Mouse (Mus musculus) layer of hippocampus, adult 9-11 months (tissue): Measurements from ENCODE around the gene Csrp2.

Experiments used
- DNase-seq: peaks from one replicate; pipeline ENCODE4 v3.0.0; 2022

The Csrp2 gene

DNA sequence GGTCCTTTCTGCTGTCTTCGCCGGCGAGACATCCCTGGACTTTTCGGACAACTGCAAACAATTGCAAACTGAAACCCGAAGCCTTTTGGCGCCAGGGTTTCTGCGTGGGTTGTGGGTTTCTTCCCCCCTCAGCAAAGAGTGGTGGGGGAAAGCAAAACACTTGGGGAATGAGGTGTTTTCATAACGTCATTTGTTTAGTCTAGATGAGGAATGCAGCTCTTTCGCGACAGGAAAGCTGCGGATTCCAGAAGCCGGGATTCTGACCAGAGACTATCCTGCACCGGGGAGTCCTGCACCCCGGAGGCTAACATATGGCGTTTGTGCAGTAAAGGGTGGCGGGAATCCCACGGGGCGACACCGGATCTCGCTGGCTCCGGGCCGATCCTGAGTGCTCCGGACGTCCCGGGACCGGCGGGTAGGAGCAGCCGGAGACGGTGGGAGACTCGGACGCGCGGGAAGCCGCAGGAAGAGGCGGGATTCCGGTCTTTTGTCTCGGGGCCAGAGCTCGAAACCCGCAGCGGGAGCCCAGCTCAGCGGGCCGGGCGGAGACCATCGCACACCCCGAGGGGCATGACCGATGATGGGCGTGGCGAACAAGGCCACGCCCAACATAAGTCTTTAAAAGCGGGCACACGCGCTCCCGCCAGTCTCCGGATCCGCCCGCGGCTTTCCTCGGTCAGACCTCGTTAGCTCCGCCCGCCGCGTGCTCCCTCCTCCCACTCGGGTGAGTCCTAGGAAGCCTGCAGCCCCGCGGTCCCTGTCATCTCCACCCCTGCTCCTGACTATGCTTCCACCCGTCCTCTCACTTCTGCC lies at the start of gene Csrp2:
TSS of gene Csrp2 (plus strand) at position 259 of the 813 bp plus-strand sequence.
- peak; percentile 60 for DNase-seq

DNA sequence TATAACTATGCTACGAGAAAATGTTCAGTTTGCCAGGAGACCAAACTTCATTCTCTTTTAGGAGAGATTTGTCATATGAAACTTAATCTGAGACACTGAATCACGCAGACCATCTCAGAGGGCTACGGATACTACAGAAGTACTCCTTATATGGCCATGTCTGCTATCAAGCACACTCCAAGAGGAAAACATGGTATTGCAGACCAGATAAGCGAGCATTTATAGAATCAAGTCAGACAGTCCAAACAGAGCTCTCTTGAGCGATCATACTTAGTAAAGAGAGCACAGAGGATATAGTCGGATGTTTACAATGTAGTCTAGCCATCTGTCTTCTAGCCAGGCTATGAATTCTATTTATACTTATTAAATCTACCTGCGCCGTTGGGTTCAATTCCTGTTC lies 44.7 kb upstream of the Csrp2 start:
- DNase-seq = no peak

DNA sequence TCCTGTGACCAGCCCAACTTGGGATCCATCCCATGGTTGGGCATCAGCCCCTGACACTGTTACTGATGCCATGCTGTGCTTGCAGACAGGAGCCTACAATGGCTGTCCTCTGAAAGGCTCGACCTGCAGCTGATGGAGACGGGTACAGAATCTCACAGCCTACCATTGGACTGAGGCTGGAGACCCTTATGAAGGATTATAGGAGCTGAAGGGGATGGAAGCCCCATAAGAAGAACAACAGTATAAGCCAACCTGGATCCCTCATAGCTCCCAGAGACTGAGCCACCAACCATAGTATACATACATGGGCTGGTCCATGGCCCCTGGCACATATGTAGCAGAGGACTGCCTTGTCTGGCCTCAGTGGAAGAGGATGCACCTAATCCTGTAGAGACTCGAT lies 42.6 kb upstream of the Csrp2 start:
- no peak for DNase-seq

DNA sequence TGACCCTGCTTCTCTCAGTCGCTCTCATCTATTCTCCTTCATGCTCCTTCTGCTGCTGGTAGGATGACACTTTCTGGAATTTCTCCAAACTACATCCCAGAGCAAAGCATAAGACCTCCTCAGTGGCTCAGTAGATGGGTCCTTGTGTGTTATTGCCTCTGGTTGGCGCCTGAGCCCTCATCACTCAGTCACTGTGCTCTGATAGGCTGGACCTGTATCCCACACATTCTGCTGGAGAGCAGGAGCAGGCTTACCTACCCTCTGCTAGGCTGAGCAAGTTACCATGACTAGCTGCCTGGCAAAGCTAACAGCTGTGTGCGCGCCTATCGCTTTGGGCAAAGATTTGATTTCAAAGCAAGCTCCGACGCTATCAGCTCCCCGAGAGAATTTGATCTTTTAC lies 41.7 kb upstream of the Csrp2 start:
- DNase-seq = no peak

DNA sequence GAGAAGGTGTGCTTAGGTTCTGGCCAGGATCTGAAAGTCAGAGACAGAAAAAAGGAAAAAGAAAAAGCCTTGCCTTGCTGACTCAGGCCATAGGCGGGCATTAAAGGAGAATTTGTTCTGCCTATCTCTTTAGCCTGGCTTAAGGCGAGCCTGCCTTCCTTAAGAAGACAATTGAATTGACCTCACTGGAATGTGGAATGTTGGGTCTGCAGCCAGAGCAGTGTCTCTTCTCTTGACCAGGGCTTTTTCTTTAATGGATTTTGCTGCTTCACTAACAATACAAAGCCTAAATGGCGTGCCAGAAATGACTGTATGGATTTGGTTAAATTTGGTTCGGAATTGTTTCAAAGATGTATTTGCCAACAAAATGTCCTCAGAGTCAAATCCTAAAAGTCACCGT lies 40.9 kb upstream of the Csrp2 start:
- no peak for DNase-seq

DNA sequence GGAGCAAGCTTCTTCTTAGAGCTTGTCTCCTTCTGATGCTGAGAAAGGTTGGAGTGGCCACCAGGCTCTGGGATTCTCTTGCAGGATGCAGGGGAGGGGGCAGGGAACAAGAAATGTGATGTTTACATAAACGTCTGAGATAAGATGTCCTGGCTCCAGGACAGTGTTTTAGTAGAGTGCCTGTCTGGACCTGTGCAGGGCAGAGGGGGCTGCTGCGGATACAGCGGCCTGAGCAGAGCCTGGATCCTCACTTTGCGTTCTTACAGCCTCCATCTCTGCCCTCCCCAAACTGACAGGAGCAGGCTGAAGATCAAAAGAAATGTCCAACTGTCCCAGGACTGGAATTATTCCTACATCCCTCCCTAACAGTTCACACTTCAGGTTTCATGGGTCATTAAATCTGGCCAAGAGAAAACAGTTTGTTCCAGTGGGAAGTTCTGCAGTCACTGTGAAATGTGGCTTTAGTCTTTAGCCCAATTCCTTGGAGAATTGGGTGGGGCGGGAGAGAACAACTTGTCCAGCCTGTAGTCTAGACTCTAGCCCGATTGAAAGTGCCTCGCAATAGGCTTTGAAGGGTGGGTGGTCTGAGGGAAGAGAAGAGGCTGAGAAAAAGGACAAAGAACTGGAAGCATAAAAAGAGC lies 40.0 kb upstream of the Csrp2 start:
- DNase-seq = no peak

DNA sequence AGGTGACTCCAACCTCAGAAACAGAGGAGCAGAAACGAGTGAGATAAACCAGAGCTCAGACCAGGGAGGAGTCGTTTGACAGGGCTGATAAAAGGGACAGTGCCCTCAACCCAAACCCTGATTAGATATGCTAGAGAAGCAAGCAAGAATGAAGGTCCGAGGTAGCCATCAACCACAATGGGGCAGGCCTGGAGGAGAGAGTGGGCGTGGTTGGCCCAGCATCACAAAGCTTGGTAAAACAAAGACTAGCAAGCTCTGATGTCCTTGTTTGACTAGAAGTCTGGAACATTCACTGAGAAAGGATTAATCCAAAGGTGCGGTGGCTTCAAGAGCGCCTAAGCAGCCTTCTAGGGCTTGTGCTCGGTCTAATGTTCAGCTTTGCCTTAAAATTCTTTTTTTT lies 38.2 kb upstream of the Csrp2 start:
- no peak for DNase-seq

DNA sequence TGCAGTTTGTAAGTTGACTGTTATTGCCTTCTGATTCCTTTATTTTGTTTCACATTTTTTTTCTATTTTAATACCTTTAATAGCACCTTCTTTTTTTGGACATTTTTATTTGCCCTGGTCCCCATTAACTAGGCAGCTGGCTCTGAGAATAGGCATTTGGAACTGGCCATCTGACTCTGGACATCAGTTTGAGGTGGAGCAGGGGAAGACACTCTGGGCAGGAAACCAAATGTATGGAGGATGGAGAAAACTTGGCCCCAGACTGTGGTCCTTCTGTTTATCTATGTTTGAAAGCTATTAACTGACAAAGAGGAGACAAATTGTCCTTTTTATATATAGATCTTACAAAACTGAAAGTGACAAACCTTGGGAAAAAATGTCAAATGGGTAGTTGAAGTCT lies 36.9 kb upstream of the Csrp2 start:
- DNase-seq = no peak

DNA sequence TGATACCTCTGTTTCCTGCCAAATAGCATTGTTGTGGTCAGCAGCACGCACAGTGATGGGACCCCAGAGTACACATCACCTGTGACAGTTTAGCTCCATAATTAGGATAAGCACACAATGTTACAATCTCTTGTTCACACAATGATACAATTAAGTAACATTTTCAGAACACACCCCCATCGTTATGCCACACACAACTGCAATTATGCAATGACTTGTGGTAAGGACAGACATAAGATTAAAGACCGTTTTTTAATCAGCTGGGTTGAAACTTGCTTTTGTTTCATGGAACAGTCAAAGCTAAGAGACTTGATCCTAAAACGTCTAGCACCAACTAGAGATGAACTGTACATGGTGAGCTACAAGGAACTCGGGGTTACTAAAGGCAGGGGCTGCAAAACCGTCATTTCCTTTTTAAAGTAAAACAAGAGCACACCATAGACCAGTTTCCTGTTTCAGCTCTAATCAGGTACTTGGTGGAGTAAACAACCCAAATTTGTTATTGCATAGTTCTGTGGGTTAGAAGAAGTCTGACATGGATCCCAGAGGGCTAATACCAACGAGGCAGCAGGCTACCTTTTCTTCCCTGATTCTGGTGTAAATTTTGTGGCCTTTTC lies 28.8 kb upstream of the Csrp2 start:
- no peak for DNase-seq

DNA sequence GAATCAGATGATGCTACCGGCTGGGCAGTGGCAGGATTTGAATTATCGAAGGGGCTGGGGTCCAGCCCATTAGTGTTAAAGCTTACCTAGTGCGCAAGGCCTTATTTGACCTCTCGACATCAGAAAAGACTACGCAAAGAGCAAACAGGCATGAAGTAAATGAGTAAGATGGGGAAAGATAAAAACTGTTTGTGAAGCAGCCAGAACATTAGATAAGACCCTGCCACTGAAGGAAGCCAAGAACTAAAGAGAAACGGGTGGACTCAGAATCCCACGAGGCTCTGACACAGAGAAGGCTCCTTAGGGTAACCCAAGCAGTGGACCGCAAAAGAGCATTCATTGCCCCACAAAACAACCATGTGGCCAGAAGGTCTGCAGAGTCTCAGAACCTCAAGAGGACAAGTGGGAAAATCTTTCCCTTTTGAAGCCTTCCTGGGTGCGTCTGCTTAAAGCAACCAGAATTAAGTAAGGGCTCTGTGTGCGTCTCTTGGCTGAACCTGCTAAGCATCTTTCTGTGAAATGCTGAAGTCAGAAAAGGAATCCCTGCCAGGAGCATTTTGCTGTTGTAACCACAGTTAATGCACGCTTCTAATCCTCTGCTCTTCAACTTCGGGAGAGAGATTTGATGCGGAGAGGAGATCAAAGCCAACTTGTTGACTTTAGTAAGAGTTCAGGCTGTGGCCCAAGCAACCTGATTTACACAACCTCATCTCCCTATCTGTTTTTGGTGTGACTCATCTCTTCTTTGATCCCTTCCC lies 19.7 kb upstream of the Csrp2 start:
- no peak for DNase-seq

DNA sequence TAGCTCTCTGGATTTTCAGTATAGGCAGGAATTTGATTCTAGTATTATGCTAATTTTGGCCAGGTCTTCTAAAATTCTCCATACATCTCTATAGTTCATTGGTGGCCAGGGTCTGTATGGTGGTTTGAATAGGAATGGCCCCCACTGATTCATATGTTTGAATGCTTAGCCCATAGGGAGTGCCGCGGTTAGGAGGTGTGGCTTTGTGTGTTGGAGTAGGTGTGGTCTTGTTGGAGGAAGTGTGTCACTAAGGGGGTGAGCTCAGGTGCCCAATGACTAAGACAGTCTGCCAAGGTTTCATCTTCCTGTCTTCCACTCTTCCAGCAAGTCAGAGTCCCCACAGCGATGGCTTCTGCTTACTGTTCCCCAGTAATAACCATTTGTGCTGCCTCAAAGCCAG lies 15.7 kb upstream of the Csrp2 start:
- no peak for DNase-seq

DNA sequence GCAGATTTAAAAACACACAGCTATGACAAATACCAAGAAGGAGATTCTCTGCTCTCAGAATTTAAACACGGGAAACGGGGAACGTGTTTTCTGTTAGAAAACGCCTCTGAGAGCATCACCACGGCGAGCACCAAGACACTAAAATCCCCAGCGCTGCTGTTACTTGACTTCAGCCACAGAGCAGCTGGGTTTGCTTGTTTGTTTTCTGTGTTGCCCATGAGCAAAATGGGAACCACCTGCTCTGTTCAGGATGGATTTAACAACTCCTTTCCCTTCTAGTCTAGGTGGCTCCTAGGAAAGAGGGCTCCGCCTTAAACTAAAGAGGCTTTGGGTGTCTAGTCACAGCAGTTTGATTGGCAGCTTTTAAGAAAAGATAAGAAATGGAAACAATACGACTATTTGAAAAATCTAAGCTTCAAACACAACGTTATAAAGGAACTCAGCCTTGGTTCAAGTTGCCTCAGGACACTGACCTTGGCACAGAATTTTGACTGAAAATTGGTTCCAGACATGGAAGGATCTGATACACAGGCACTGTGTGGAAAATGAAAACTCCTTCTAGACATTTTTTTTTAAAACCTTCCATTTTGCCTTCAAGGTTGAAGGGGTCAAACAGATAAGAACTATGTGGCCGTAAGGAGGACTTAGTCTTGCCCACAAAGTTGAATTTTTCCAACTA lies 2.8 kb upstream of the Csrp2 start:
- DNase-seq = no peak

DNA sequence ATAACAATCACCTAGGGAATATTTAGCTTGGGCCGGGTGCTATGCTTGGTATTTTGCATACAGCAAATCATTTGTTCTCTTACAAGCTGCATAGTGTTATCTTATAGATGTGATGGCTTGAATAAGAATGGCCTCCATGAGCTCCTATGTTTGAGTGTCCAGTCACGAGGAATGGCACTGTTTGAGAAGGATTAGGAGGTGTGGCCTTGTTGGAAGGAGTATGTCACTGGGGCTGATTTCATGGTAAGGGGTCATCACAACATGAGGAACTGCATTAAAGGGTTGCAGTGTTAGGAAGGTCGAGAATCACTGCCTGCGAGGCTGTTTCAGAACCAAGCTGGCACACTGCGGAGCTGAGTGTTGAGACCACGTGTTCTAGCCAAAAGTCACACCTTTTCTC lies 2.1 kb upstream of the Csrp2 start:
- DNase-seq = no peak

DNA sequence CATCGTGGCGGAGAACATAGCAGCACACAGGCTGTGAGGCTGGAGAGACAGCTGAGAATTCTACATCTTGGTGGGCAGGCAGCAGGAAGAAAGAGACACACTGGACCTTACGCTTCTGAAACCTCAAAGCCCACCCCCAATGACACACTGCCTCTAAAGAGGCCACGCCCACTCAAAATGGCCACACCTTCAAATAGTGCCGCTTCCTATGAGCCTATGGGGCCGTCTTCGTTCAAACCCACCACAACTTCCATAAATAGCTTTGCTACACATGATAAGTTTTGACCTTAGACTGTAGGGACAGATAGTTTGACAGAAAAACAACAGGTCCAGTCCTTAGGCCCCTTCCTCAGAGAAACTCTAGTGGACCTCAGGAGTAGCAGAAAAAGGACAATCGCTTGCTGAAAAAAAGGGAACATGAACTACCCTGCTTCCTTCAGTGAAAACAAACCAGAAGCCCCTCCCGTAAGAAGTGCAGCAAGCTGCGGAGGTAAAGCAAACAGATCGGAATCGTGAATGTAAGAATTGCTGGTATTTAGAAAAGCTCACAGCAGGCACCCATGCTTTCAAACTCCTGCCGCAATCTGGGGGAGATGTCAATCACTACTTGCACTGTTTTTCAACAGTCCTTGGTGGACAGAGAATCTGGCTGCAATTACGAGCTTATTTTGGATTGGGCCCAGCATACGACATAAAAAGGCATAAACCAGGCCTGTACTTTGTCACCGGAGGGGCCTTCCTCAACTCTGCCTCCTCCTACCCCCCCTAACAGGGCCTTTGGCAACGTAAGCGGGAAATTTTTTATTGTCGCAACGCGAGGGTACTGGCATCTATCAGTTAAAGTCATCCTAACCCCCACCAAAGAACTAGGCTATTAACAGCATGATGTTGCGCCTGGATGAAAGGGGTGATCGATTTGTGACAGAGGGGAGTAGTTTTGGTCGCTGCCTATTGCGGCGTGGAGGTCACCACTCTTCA lies 886 bp upstream of the Csrp2 start:
- no peak for DNase-seq

DNA sequence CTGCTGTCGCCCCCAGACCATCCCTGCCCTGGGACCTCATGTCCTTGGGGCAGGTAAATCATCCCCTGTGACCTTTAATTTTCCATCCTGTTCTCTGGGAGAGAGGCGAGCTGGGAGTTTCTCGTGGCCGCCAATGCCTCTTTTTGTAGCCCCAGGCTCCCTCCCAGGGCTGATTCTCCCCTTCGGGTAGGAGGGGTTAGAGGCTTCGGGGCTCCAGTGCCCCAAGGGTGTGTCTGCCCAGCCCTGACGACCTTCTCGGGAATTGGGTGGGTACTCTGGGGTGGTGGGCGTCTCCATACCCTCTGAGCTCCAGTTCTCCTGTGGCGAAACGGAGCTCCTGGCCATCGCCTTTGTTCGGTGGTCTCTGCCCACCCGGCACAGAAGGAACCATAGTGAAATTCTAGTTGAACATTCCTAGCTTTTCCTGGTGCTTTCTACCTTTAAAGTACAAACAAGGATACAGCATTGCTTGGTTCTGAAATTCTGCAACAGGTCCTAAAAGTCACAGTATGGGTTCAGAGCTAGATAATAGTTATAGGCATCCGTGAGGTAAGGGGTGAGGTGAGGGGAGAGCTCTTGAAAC lies 870 bp downstream of the Csrp2 start:
- DNase-seq = no peak

DNA sequence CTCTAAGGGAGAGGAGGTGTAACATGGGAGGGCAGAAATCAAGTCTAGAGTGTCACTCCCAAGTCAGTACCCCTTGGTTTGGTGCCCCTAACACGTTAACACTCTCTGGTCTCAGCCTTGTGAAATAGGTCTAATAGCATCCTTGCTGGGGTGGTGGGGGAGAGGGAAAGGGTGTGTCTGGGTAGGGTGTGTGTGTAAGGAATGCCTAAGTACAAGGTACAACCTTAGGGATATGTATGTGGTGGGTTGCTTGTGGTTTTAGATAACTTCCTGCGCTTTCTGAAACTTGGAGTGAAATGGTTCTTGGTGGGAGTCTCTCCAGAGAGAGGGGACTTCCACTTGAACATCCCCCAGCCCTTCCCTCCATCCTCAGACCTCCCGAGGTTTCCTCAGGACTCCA lies 2.3 kb downstream of the Csrp2 start:
- no peak for DNase-seq

DNA sequence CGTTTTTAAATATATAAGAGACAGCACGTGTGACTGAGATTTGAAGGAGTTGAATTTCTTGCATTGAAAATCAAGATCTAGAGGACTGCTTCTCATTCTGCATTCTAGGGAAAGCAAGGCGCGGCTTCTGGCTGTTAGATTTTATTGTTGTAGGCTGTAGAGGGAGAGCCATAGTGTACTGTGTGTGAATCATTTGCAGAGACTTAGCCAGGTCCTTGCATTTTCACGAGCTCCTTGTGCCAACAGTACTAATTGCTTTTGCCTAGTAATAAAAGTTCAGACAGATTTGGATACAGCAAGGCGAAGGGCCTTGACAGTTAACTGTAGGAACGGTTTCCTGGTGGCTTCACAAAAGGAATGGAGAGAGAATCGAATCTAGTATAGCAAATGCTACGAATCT lies 3.0 kb downstream of the Csrp2 start:
- DNase-seq = no peak

DNA sequence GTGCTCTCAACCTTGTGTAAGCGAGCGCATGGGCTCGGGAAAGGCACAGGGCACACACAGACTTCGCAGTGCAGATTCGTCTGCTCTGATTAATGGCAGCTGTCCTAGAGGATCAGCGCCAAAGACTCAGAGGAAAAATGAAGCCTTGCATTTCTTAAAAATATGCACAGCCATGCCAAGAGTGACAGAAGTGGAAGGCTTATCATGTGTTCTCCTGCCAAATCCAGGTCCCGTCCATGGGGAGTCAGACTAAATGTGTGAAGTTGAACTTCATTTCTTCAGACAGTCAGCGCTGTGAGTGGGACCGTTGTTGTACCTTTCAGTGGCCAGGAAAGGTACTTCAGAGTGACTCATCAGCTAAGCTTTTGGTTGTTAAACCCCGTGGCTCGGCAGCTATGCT lies 7.9 kb downstream of the Csrp2 start:
- peak; percentile 60 for DNase-seq

DNA sequence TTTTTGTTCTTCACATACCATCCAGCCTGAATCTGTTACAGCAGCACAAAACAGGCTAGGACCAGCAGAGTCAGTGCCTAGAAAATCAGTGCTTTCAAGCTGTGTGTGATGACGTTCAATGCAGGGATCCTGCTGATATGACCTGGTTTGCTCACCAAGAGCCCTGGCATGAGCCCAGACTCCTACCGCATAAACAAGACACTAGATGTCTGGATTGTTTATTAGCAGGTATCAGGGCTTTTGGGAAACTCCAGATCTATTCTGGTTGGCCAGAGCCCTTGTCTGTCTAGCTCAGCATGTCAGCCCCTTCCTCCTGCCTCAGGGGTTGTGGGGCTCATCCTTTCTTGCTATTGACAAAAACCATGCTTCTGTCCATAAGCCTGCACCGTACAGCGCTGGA lies 10.2 kb downstream of the Csrp2 start:
- DNase-seq = no peak

DNA sequence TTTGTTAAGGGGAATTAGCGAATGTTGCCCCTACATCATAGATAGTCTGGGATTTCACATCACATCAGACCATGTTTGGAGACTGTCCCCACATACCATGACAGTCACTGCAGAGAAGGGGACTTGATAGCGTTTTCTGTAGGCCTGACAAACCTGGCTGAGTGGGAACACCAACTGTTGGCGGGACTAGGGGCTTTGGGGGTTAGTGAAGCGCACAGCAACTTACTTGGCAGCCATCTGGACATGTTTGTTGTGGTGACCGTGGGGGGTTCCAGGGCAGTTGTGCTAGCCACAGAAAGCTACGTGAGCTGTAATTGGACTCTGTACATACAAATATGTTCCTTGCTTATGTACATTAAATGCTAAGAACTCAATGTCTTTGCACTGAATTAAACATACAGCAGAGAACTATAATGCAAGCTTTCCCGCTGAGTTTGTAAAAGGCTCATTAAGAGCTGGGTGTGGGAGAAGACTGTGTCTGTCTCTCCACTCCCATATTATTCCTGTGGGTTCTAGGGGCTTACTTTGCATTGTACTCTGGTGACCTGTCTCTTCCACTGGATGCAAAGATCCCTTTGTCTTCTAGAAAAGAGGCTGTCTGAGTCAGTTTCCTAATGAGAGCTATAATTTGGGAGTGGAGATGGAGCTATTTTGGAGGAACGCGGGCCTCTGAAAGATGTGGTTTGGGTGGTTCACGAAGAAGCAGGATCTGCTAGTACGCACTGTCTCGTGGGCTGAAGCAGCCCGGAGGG lies 11.7 kb downstream of the Csrp2 start:
- DNase-seq = no peak
